ENCODE assay signal across 8 mouse cellular contexts in the genomic region with DNA sequence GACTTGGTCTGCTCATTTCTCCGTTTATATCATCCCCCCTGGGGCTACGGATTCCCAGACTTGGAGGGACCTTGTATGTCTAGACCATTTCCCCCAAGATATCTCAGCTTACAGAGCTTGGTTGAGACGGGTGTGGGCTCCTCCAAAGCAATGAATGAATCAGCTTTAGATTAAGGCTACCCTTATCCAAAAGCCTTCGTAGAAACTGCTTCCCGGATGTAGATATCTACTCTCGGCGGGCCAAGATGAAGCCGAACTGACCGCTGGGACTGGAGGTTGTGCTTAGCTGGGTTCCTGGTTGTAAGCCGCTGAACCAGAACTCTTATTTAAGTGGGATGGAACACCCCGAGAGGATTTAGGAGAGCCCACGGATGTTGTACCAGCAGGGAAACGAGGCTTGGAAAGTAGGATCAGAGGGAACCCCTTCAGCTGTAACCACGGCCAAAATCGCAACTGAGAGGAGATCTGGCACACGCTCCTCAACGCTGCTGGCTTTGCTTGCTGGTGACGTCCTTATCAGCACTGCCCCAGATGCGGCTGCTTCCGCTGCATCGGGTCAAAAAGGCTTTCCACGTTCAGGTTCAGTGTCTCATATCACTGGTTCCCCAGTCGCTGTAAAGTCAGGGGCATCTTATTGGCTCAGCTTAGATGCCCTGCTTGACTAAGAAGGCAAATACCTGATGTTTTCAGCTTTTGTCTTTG. TPM values are rescaled to one million over a fixed set of nuclear protein-coding genes. Genes with fewer than 3 reads are reported as not detected.
DNase-seq lines count a peak whose midpoint lies in the region; ATAC-seq lines count a peak whose summit lies in the region.

No protein-coding gene starts in this region.

- peak overlapping the region; percentile 33 for H3K4me2 ChIP-seq in lung, embryonic 16.5 days (ENCODE audit: low read depth, low read length)
- H3K4me2 ChIP-seq in forebrain, embryonic 14.5 days (ENCODE audit: low read length), result no peak overlapping the region

- ATAC-seq in activated CD4-positive, CD25-positive, alpha-beta regulatory T cell, adult 4 months, result peak; percentile 38
- ATAC-seq in lung, embryonic 16.5 days (ENCODE audit: low read depth), result no peak
- no peak for ATAC-seq in forebrain, embryonic 14.5 days
- no peak for ATAC-seq in cerebellum, adult (ENCODE audit: insufficient number of reproducible peaks, low FRiP score, low TSS enrichment)

- peak overlapping the region; percentile 19 for H3K4me3 ChIP-seq in lung, embryonic 16.5 days (ENCODE audit: low read length)
- no peak overlapping the region for H3K4me3 ChIP-seq in forebrain, embryonic 14.5 days (ENCODE audit: low read depth, low read length)

- H3K36me3 ChIP-seq in lung, embryonic 16.5 days (ENCODE audit: control insufficient read depth, insufficient read depth, low read length), result no peaks in the 10 kb centered on the region
- H3K36me3 ChIP-seq in forebrain, embryonic 14.5 days (ENCODE audit: control insufficient read depth, insufficient read depth, low read length), result no peaks in the 10 kb centered on the region

- no peaks in the 10 kb centered on the region for H3K9me3 ChIP-seq in lung, embryonic 16.5 days (ENCODE audit: control insufficient read depth, low read length)
- H3K9me3 ChIP-seq in forebrain, embryonic 14.5 days (replicated peaks; ENCODE audit: control insufficient read depth, low read length), result no peaks in the 10 kb centered on the region

- no peaks in the 10 kb centered on the region for H3K27me3 ChIP-seq in lung, embryonic 16.5 days (ENCODE audit: control insufficient read depth, insufficient read depth, low read depth, low read length)
- H3K27me3 ChIP-seq in forebrain, embryonic 14.5 days (replicated peaks; ENCODE audit: control insufficient read depth, insufficient read depth, low read length), result no peaks in the 10 kb centered on the region

- H3K4me1 ChIP-seq in lung, embryonic 16.5 days (replicated peaks; ENCODE audit: control insufficient read depth, insufficient read depth, low read length), result peaks cover 52% of the 10 kb centered on the region
- H3K4me1 ChIP-seq in forebrain, embryonic 14.5 days (ENCODE audit: control insufficient read depth, insufficient read depth, low read length), result no peaks in the 10 kb centered on the region

- H3K9ac ChIP-seq in lung, embryonic 16.5 days (ENCODE audit: low read length), result peak overlapping the region; percentile 49
- H3K9ac ChIP-seq in forebrain, embryonic 14.5 days (ENCODE audit: low read length), result no peak overlapping the region

- peak overlapping the region; percentile 95 for H3K27ac ChIP-seq in lung, embryonic 16.5 days (ENCODE audit: low read length)
- H3K27ac ChIP-seq in forebrain, embryonic 14.5 days (ENCODE audit: low read depth, low read length), result no peak overlapping the region

- DNase-seq in CD4-positive helper T cell, adult 2 months (ENCODE audit: low read depth, low spot score), result peak; percentile 67
- peak; percentile 72 for DNase-seq in heart, postnatal 4 days
- DNase-seq in forebrain, embryonic 14.5 days (ENCODE audit: low spot score), result no peak
- no peak for DNase-seq in neural tube, embryonic 10.5 days (ENCODE audit: extremely low spot score, low spot score)
- no peak for DNase-seq in thymus, adult 18-20 months

- WGBS in lung, embryonic 16.5 days, result 43% methylated on average over 23 of the region's 23 CpGs
- WGBS in forebrain, embryonic 14.5 days, result 84% methylated on average over 23 of the region's 23 CpGs

RNA-seq across cellular contexts. Expression of a gene that starts 5.9 kb away (rescaled TPM):
- under 1 TPM; 0.09 to 0.75 TPM for polyA plus RNA-seq in activated CD4-positive, CD25-positive, alpha-beta regulatory T cell, adult 4 months (2017; shearing (Covaris generic))
- 1 to 10 TPM; 3.3 to 3.5 TPM for total RNA-seq in heart, postnatal 4 days (2021)
- polyA plus RNA-seq in lung, embryonic 16.5 days (2015; fragmentation: Nextera tagmentation; extraction: Ambion mirVana), result 15.4 and 19.2 TPM in 2 replicates
- 2.4 and 3.3 TPM in 2 replicates for polyA plus RNA-seq in forebrain, embryonic 14.5 days (2014; fragmentation: Nextera tagmentation; extraction: Ambion mirVana)

RNA-seq across cellular contexts. Expression of a gene that starts 26.7 kb away (rescaled TPM):
- polyA plus RNA-seq in activated CD4-positive, CD25-positive, alpha-beta regulatory T cell, adult 4 months (2017; shearing (Covaris generic)), result 100 to 1,000 TPM; 319 to 387 TPM
- 100 to 1,000 TPM; 230 to 244 TPM for total RNA-seq in heart, postnatal 4 days (2021)
- 662 and 695 TPM in 2 replicates for polyA plus RNA-seq in lung, embryonic 16.5 days (2015; fragmentation: Nextera tagmentation; extraction: Ambion mirVana)
- polyA plus RNA-seq in forebrain, embryonic 14.5 days (2014; fragmentation: Nextera tagmentation; extraction: Ambion mirVana), result 40.4 and 53.3 TPM in 2 replicates

RNA-seq across cellular contexts. Expression of a gene that starts 29.2 kb away (rescaled TPM):
- polyA plus RNA-seq in activated CD4-positive, CD25-positive, alpha-beta regulatory T cell, adult 4 months (2017; shearing (Covaris generic)), result not detected
- under 1 TPM in 1 of 2 experiments, not detected in 1; 0.17 TPM for total RNA-seq in heart, postnatal 4 days (2021)
- 0.11 and 0.34 TPM in 2 replicates for polyA plus RNA-seq in lung, embryonic 16.5 days (2015; fragmentation: Nextera tagmentation; extraction: Ambion mirVana)
- 0.11 and 0.28 TPM in 2 replicates for polyA plus RNA-seq in forebrain, embryonic 14.5 days (2014; fragmentation: Nextera tagmentation; extraction: Ambion mirVana)

RNA-seq across cellular contexts. Expression of a gene that starts 44.9 kb away (rescaled TPM):
- not detected for polyA plus RNA-seq in activated CD4-positive, CD25-positive, alpha-beta regulatory T cell, adult 4 months (2017; shearing (Covaris generic))
- total RNA-seq in heart, postnatal 4 days (2021), result 1 to 10 TPM; 2.5 to 3.1 TPM
- 17.4 and 20.4 TPM in 2 replicates for polyA plus RNA-seq in lung, embryonic 16.5 days (2015; fragmentation: Nextera tagmentation; extraction: Ambion mirVana)
- polyA plus RNA-seq in forebrain, embryonic 14.5 days (2014; fragmentation: Nextera tagmentation; extraction: Ambion mirVana), result 23.5 and 37.8 TPM in 2 replicates

RNA-seq across cellular contexts. Expression of a gene that starts 51.4 kb away (rescaled TPM):
- under 1 TPM in 1 of 2 experiments, not detected in 1; 0.25 TPM for polyA plus RNA-seq in activated CD4-positive, CD25-positive, alpha-beta regulatory T cell, adult 4 months (2017; shearing (Covaris generic))
- 1 to 10 TPM; 1.4 to 1.8 TPM for total RNA-seq in heart, postnatal 4 days (2021)
- 0.57 and 0.64 TPM in 2 replicates for polyA plus RNA-seq in lung, embryonic 16.5 days (2015; fragmentation: Nextera tagmentation; extraction: Ambion mirVana)
- polyA plus RNA-seq in forebrain, embryonic 14.5 days (2014; fragmentation: Nextera tagmentation; extraction: Ambion mirVana), result 0.16 and 0.34 TPM in 2 replicates

Comparison
In these comparisons a context has a peak if more than half of its experiments do, and no peak if none do; other contexts are left out.
1. DNase-seq: peak in CD4-positive helper T cell, adult 2 months (single experiment) and heart, postnatal 4 days (single experiment); none in forebrain, embryonic 14.5 days (single experiment), neural tube, embryonic 10.5 days (single experiment) and thymus, adult 18-20 months (0 of 2).